Mouse (Mus musculus) thymus, adult 2 months (tissue): Measurements from ENCODE around the gene Rsph14. TPM values are rescaled to one million over a fixed set of nuclear protein-coding genes. Genes with fewer than 3 reads are reported as not detected.

Experiments used
- DNase-seq: peaks from one replicate; pipeline ENCODE4 v3.0.0; 2021
- H3K27ac ChIP-seq: fragments of 200-500 bp; 2 replicates; pipeline ENCODE4 v1.5.1; 2012; ENCODE audit warnings: low read length, control low read depth; ENCODE audit not compliant: control insufficient read depth, insufficient read depth
- H3K27me3 ChIP-seq: fragments of 200-500 bp; 2 replicates; pipeline ENCODE4 v1.6.1; 2012; ENCODE audit warnings: mild to moderate bottlenecking, low read length, moderate library complexity, mixed read lengths; ENCODE audit not compliant: control insufficient read depth, insufficient read depth
- H3K36me3 ChIP-seq: fragments of 200-500 bp; 2 replicates; pipeline ENCODE4 v1.6.1; 2012; ENCODE audit warnings: mild to moderate bottlenecking, low read length, moderate library complexity; ENCODE audit not compliant: control insufficient read depth, insufficient read depth
- H3K4me1 ChIP-seq: fragments of 200-500 bp; replicated peaks from 2 replicates; pipeline ENCODE4 v1.6.1; 2012; ENCODE audit warnings: low read length; ENCODE audit not compliant: control insufficient read depth, insufficient read depth
- H3K4me3 ChIP-seq: fragments of 200-500 bp; 2 replicates; pipeline ENCODE4 v1.5.1; 2012; ENCODE audit warnings: mild to moderate bottlenecking, low read length, control low read depth, moderate library complexity; ENCODE audit not compliant: control insufficient read depth, insufficient read depth
- CTCF ChIP-seq: fragments of 200-500 bp; IDR thresholded peaks from 2 replicates; pipeline ENCODE4 v1.5.1; 2012; ENCODE audit warnings: mild to moderate bottlenecking, control low read depth, low read length, moderate library complexity, borderline replicate concordance; ENCODE audit not compliant: control insufficient read depth, poor library complexity, insufficient read depth; ENCODE audit errors: extremely low read depth
- POLR2A ChIP-seq: fragments of 200-500 bp; IDR thresholded peaks from 2 replicates; pipeline ENCODE4 v1.6.1; 2012; ENCODE audit warnings: mild to moderate bottlenecking, low read length, control low read depth, moderate library complexity; ENCODE audit not compliant: control insufficient read depth, poor library complexity, insufficient read depth; ENCODE audit errors: extremely low read depth
- WGBS: fragments of 180-500 bp; shearing (Covaris S2); methylation state at CpG from one replicate; pipeline ENCODE4 v1.1.7; 2018; 5-methylcytosine and 5-hydroxymethylcytosine counted together
- polyA plus RNA-seq: library from polyadenylated mRNA; depleted of rRNA; stranded (reverse); fragments of >200 nt; gene quantifications from 2 replicates; pipeline ENCODE4 v1.2.3, GENCODE M21; 2012

The Rsph14 gene
- polyA plus RNA-seq, 1 experiment, result not detected

DNA sequence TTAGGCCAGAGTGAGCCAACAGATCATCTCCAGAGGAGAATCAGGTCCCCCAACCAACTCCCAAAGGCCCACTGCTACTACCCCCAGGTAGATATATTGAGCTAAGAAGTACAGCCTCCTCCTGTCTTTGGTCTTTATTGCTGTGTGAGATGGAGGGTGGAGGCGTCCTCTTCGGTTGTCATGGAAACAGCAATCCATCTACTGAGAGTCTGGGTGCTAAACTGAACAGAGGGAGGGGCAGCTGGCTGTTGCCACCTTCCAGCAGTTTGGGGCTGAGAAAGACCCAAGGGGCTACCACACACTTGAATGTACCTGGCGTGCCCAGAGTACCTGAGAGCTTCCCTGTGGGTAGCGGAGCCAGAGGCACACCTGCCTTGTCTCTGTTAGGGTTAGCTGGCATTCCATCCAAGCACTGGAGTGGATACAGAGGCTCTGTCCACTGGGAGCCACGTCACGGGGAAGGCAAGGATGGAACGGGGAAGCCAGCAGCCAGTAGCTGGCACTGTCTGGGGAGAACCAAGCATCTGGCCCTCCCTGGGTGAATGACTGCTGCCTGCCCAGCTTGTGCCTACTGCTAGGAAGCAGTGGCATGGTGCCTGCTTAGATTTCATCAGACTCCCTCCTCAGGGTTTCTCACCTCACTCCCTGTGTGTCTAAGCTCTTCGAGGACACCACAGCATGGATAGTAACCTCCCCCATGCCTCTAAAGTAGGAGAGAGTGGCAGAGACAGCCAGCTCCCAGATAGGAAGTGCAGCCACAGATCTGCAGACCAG, 25.3 kb downstream of the Rsph14 start:
- TF ChIP-seq CTCF (no peak), POLR2A (no peak)
- H3K4me1 ChIP-seq, result no peaks in the 10 kb centered on the region
- no peak overlapping the region for H3K27ac ChIP-seq
- 86% methylated on average over 8 of the region's 8 CpGs for WGBS
- no peak overlapping the region for H3K4me3 ChIP-seq
- H3K27me3 ChIP-seq, result no peaks in the 10 kb centered on the region
- H3K36me3 ChIP-seq, result no peaks in the 10 kb centered on the region
- no peak for DNase-seq

DNA sequence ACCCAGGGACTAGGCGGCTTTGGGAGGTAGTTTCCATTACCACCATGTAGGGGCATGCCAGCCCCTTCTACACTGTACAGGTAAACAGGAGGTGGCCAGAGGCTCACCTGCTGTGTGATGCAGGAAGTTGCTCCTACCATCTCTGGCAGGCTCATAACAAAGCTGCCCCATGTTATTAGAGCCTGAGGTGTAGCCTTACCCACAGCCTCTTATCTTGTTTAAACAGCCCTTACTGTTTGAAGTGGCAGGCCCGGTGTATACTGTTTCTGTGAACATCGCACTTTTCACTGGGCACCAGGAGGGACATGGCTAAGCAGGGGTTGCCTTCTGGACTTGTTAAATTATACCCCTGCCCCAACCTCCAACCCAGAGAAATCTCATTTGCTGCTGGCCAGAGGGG, 28.3 kb downstream of the Rsph14 start:
- Histone ChIP-seq H3K4me1 (no peaks in the 10 kb centered on the region), H3K36me3 (no peaks in the 10 kb centered on the region), H3K4me3 (no peak overlapping the region), H3K27ac (no peak overlapping the region), H3K27me3 (no peaks in the 10 kb centered on the region)
- WGBS, result 81% methylated on average over 3 of the region's 3 CpGs
- no peak for DNase-seq
- TF ChIP-seq POLR2A (no peak), CTCF (no peak)

DNA sequence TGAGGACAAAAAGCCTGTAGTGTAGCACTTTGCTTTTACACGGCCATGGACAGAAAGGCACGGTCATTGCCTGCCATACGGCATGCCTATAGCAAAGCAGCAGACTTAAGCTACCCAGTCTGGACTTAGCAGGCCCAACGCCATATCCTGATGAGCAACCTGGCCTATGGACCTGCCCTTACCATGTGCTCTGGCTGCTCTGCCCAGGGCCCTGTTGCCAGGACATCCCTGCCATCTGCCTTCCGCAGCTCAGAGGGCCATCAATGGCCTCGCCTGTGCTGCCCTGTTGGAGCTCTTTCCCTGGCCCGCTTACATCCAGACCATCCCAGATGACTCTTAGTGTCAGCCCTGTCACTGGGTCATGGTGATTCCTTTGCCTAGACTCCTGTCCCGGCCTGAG, 31.0 kb downstream of the Rsph14 start:
- no peaks in the 10 kb centered on the region for H3K36me3 ChIP-seq
- no peak for DNase-seq
- no peaks in the 10 kb centered on the region for H3K4me1 ChIP-seq
- no peak overlapping the region for H3K27ac ChIP-seq
- H3K27me3 ChIP-seq, result no peaks in the 10 kb centered on the region
- WGBS, result 97% methylated on average over 8 of the region's 8 CpGs
- TF ChIP-seq CTCF (no peak), POLR2A (no peak)
- H3K4me3 ChIP-seq, result no peak overlapping the region

DNA sequence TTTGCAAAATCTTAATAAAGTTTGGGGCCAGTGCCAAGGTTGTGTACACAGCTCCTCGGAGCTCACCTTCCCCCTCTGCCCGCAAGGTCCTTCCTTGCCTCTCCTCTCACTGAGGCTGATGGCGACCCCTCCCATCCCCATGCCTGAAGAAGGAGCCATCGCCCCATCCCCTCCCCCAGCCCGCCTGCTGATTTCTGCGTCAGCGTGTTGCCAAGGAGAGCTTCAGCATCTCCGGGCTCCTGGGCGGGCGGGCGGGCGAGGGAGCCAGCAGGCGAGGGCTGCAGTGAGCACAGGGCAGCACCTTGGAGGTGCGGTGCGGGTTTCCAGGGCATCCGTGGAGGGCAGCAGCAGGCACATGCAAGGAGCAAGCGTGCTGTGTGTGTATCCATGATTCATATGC, 37.0 kb downstream of the Rsph14 start:
- H3K36me3 ChIP-seq, result no peaks in the 10 kb centered on the region
- no peak overlapping the region for H3K27ac ChIP-seq
- no peaks in the 10 kb centered on the region for H3K4me1 ChIP-seq
- DNase-seq, result no peak
- TF ChIP-seq CTCF (no peak), POLR2A (no peak)
- H3K4me3 ChIP-seq, result no peak overlapping the region
- H3K27me3 ChIP-seq, result no peaks in the 10 kb centered on the region
- WGBS, result 78% methylated on average over 17 of the region's 17 CpGs

DNA sequence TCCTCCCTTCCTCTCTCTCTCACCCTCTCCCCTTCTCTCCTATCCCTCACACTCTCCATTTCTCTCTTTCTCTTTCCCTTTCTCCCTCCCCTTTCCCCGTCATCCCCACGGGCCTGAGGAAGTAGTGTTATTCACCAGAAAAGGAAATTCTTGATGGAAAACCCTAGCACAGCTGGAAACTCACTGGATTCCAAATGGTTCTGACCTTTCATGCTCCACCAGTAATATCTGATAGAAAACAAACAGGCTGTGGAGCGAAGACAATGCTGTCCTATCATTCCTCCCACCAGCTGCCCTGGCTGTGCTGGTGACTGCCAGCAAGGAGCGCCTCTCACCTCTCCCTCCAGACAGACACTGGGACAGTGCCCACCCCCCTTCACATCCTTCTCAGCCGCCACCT, 37.5 kb downstream of the Rsph14 start:
- Histone ChIP-seq H3K27me3 (no peaks in the 10 kb centered on the region), H3K27ac (no peak overlapping the region), H3K4me3 (no peak overlapping the region), H3K36me3 (no peaks in the 10 kb centered on the region), H3K4me1 (no peaks in the 10 kb centered on the region)
- TF ChIP-seq POLR2A (no peak), CTCF (no peak)
- DNase-seq, result no peak
- 83% methylated on average over 5 of the region's 5 CpGs for WGBS

DNA sequence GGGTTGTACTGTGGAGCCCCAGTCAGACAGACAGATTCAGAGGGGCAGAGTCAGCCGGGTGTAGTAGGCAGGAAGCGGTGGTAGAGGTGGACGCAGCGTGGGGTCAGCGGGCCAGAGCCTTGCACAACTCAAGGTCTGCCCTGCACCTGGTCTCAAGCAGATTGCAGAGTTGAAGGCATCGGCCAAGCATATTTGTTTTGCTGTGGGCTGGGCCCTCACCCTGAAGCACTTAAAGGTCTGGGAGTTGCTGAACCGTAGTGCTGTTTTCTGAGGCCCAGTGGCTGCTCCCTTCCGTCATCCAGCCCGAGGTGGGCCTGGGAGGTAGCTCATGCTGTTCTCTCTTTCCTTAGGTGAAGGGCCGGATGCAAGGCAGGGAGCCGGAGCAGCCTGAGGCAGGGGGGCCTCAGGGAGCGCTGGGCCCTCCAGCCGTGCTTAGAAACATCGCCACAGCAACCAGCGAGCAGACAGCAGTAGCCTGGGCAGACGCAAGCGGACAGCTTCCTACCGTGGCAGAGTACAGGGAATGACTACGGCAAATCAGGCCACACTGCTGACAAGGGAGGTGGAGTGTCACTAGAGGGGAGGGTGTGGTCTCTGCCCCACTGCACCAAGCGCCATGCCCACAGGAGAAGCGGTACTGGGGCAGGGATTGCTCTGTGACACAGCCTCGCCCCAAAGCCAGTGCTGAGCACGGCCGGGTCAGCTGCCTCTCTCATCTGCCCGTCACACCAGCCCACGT, 41.6 kb downstream of the Rsph14 start:
- TF ChIP-seq POLR2A, result no peak
- no peak for TF ChIP-seq CTCF
- Histone ChIP-seq H3K27me3 (no peaks in the 10 kb centered on the region), H3K4me3 (no peak overlapping the region), H3K36me3 (no peaks in the 10 kb centered on the region), H3K4me1 (0 out of 2 replicates have a peak, but pooled peaks cover 7% of the 10 kb centered on the region), H3K27ac (no peak overlapping the region)
- DNase-seq, result no peak
- WGBS, result 92% methylated on average over 26 of the region's 26 CpGs

DNA sequence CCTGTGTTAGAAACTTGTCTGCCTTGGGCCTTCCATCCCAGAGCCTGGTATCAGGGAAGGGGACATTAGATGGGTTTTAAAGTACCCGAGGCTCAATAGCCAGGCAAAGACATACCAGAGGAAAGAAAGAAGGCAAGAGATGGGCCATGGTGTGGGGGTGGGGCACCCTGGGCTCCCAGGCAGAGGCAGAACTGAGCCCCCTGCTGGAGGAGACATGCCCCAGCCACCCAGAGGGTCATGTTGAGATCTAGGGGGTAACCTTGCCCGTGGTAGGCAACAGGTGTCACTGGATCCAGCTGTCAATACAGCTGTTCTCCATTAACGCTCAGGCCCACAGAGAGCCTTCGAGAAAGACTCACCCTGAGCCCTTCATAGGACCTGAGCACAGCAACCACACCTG, 42.6 kb downstream of the Rsph14 start:
- Histone ChIP-seq H3K36me3 (no peaks in the 10 kb centered on the region), H3K4me1 (0 out of 2 replicates have a peak, but pooled peaks cover 7% of the 10 kb centered on the region), H3K27ac (no peak overlapping the region), H3K4me3 (no peak overlapping the region), H3K27me3 (no peaks in the 10 kb centered on the region)
- TF ChIP-seq CTCF (no peak), POLR2A (no peak)
- peak; percentile 8 for DNase-seq
- WGBS, result 80% methylated on average over 4 of the region's 4 CpGs
